Mouse (Mus musculus) cerebellum, postnatal 4 days (tissue): ENCODE measurements at regions not wholly inside any gene's neighbourhood (a gene's known extent, or its start where the extent isn't known, plus 50 kb on each side); places are given as distances from the start of the nearest gene placed in this dataset.
"Not testable (repeated sequence)": the region's sequence is repeated elsewhere in the genome, so short reads cannot be mapped to it uniquely, and the experiment has no call there.

Source experiments
- DNase-seq, 2 experiments: peaks; one replicate each; pipeline ENCODE4 v3.0.0; 2022; ENCODE audit warnings: low spot score in 2 of 2, mixed read lengths in 1 of 2

DNA sequence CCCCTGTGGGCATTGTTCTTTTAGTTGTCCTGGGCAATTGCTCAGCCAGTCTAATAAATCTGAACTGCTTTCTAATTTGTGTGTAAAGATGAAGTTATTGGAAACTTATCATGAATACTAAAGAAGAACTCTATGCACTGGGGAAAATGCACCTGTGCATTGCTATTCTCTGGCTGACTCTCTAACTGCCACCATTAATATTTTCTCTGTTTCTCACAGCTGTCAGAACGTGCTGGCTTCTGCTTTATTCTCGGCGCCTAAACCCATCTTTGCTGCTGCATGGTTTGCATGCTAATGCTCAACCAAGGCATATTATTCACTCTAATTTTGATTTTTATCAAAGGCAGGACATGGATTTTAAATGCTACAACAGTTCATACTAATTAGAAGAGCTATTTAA lies 128.9 kb upstream of the Gm527 start:
- no peak for DNase-seq

GRCm38 (mm10) chr12:64808492-64808891 lies 109.2 kb upstream of the Gm527 start:
- DNase-seq = not testable (repeated sequence)

DNA sequence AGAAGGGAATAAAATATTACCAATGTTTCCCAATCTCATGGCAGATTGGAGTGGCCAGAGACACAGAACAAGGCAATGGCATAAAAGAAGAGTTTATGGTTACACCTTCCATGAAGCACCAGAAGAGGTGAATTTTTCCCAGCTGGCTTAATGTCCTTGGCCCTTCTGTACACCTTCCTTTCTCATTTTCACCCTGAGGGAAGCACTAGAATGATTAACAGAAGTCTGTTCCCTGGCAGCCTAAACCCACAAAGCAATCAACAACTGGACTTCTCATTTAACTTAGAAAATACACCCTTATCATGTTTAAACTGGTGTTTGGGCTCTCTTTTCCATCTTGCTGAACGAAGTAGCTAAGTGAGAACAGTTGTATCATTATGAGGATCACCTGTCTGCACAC lies 107.6 kb upstream of the Gm527 start:
- DNase-seq = no peak

DNA sequence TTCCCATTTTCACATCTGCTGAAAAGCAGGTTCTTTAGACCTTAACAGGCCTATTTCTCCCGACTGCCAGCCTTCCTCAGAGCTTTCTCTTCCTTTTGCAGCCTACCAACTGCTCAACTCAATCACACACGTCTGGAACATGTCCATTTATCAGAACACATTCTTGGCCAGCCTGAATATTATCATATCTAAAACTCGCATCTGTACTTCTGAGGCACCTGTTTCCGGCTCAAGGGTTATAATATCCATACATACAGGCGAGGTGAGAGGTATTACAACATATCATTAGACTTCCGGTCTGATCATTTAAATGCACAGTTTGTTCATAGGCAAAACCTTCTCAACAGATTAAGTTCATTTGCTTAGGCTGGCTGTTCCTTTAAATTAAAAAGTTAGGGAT lies 101.8 kb upstream of the Gm527 start:
- no peak for DNase-seq

DNA sequence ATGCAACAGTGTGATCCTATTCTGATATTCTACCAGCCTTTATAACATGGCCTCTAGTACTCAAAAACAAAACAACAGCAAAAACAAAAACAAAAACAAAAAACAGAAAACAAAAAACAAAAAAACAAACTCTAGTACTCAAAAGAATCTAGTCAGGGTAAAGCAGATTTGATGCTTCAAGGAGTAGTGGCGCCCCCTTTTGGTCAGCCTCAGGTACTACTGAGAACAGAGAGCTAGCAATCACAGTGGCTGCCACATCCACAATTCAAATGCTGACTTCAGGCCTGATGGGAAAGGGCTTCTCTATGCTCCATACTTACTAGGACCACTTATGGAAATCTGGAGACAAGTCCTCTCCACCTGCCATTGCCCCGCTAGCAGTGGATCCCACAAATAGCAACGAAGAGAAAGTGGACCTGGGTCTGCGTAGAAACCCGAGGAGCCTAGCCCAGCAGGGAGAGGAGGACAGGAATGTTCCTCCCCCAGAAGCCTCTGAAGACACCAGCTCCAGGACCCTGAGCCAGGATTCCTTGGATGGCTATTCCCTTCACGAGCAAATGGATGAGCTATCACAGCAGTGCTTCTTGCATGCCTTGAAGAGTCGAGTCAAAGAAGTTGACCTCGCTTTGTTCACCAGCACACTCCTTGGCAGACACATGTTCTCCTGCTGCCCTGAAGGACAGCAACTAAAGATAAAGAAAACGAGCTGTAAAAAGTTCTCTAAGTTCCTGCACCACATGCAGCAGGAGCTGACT lies 100.5 kb upstream of the Gm527 start:
- DNase-seq = peak in 1 of 2 experiments; percentile 24

- DNase-seq = no peak
Measured at GRCm38 (mm10) chr12:64820722-64821121, 97.0 kb upstream of the Gm527 start.

DNA sequence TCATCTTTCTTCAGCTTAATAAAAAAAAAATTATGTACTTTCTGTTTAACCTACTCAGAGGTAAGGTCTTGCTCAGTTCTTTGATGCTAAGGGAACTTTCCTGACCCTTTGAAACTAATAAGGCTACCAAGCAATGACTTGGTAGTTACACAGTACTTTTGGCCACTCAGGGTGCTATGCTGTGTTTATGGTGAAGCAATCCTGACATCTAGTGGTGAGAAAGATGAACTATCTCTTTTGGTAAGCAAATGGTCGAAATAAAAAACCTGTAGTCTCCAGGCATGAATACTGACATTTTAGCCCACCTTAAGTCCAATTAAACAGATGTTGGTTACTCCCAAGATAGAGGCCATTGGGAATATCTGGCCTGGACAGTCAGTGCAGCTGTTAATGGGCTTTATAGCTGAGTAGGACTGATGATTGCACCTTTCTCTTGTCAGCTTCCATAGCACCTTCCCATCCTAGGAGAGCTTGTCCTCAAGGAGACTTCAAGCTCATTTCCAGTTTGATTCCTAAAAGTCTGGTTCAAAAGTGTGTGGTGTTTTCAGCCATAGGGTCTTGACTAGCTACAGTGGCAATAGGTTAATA lies 88.0 kb upstream of the Gm527 start:
- DNase-seq = no peak

DNA sequence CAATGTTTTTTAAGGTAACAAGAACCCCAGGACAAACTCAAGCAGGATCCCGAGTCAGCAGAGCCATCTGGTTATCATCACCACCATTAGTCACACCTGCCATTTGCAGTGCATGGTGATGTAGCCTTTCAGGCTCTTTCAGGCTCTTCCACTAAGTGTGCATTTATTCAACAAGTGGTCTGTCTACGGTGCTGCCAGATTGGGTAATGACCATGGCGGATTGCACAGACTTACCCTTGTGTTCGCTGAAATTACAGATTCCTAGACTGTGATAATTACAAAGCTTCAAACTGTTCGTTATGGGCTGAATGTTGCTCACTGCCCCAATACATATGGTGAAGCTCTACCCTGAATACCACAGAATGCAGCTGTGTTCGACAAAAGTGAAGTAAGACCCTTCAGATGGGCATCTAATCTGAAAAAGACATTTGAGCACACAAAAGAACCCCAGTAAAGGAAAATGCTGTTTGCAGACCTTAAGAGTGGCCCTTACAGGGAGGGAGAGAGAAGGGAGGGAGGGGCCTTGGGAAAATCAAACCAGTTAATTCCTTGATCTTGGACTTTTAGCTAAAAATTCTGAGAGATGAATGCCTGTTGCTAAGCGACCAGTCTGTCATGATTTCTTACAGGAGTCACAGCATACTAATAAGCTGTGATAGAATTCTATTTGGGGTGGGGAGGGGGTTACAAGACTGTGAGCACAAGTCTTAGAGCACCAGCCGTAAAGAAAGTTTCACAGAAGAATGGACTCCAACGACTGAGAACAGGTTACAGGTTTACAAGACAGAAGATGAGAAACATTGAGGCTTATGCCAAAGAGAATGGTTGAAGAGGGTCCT lies 85.2 kb upstream of the Gm527 start:
- no peak for DNase-seq

- DNase-seq = no peak
Measured at GRCm38 (mm10) chr12:64857709-64858108, 60.0 kb upstream of the Gm527 start.
